Mouse (Mus musculus) CH12.LX (cell line): ENCODE data around the gene Chst2. TPM values are rescaled to one million over a fixed set of nuclear protein-coding genes. Genes with fewer than 3 reads are reported as not detected.

Experiments used
- DNase-seq: peaks from one replicate; pipeline ENCODE4 v3.0.0-alpha.2; 2013; ENCODE audit errors: extremely low read depth
- H3K27ac ChIP-seq: 2 replicates; pipeline ENCODE4 v1.5.1; 2012; ENCODE audit warnings: low read depth, mild to moderate bottlenecking, control low read depth, moderate library complexity; ENCODE audit not compliant: insufficient read depth
- H3K27me3 ChIP-seq: replicated peaks from 2 replicates; pipeline ENCODE3; 2012; ENCODE audit warnings: inconsistent platforms
- H3K36me3 ChIP-seq, 2 experiments: replicated peaks in 1 of 2; 2 replicates each; pipeline versions ENCODE3 to v1.6.1; 2012; ENCODE audit warnings: inconsistent platforms in 1 of 2, low read length in 1 of 2, mild to moderate bottlenecking in 1 of 2, mixed read lengths in 1 of 2, moderate library complexity in 1 of 2; ENCODE audit not compliant: control insufficient read depth in 1 of 2, insufficient read depth in 1 of 2
- H3K4me1 ChIP-seq, 2 experiments: 2 replicates each; pipeline ENCODE4 v1.6.1; 2012; ENCODE audit warnings: inconsistent platforms in 1 of 2, moderate library complexity in 1 of 2; ENCODE audit not compliant: insufficient read depth in 2 of 2, control insufficient read depth in 1 of 2
- H3K4me2 ChIP-seq: 2 replicates; pipeline ENCODE4 v1.6.1; 2012; ENCODE audit warnings: low read depth, mild to moderate bottlenecking, control low read depth; ENCODE audit not compliant: poor library complexity, insufficient read depth, severe bottlenecking
- H3K4me3 ChIP-seq, 3 experiments: fragments of 150-350 bp in 1 of 3; sonication (generic) in 1 of 3; replicated peaks in 1 of 3; 2 replicates each; pipeline versions ENCODE3 to v1.5.1; 2011 to 2012; ENCODE audit warnings: low read depth in 2 of 3, low read length in 2 of 3, mild to moderate bottlenecking in 2 of 3, moderate library complexity in 2 of 3, control low read depth in 1 of 3, improper control_type of control experiment in 1 of 3, inconsistent platforms in 1 of 3, mixed read lengths in 1 of 3; ENCODE audit not compliant: poor library complexity in 1 of 3
- H3K79me2 ChIP-seq: replicated peaks from 2 replicates; pipeline ENCODE4 v1.6.1; 2012; ENCODE audit warnings: mild to moderate bottlenecking, moderate library complexity; ENCODE audit not compliant: control insufficient read depth, poor library complexity, insufficient read depth, severe bottlenecking; ENCODE audit errors: extremely low read depth
- H3K9ac ChIP-seq: 2 replicates; pipeline ENCODE4 v1.6.1; 2012; ENCODE audit warnings: low read depth, mild to moderate bottlenecking, control low read depth, moderate library complexity; ENCODE audit not compliant: insufficient read depth
- H3K9me3 ChIP-seq: replicated peaks from 2 replicates; pipeline ENCODE3; 2012; ENCODE audit warnings: low read length, inconsistent platforms, mixed read lengths
- BHLHE40 ChIP-seq: IDR thresholded peaks from 2 replicates; pipeline ENCODE4 v1.6.1; 2011; ENCODE audit warnings: mild to moderate bottlenecking, low read depth, low read length, improper control_type of control experiment
- CHD1 ChIP-seq: IDR thresholded peaks from 2 replicates; pipeline ENCODE4 v1.6.1; 2012; ENCODE audit warnings: low read depth, low read length, improper control_type of control experiment, inconsistent platforms
- CHD2 ChIP-seq: IDR thresholded peaks from 2 replicates; pipeline ENCODE4 v1.6.1; 2011; ENCODE audit warnings: low read length, improper control_type of control experiment
- CTCF ChIP-seq, 2 experiments: IDR thresholded peaks in 1 of 2; conservative IDR thresholded peaks in 1 of 2; 2 replicates each; pipeline ENCODE4 v1.5.1; 2011 to 2012; ENCODE audit warnings: low read depth in 2 of 2, low read length in 2 of 2, improper control_type of control experiment in 1 of 2, inconsistent platforms in 1 of 2, mild to moderate bottlenecking in 1 of 2, moderate library complexity in 1 of 2
- ELF1 ChIP-seq: IDR thresholded peaks from 2 replicates; pipeline ENCODE4 v1.6.1; 2014; ENCODE audit warnings: low read depth, mild to moderate bottlenecking, inconsistent platforms, low read length, improper control_type of control experiment
- EP300 ChIP-seq: IDR thresholded peaks from 2 replicates; pipeline ENCODE4 v1.6.1; 2011; ENCODE audit warnings: low read length, improper control_type of control experiment
- IRF4 ChIP-seq: IDR thresholded peaks from 2 replicates; pipeline ENCODE4 v1.6.1; 2014; ENCODE audit warnings: low read depth, mild to moderate bottlenecking, inconsistent platforms, low read length, improper control_type of control experiment
- JUN ChIP-seq: IDR thresholded peaks from 2 replicates; pipeline ENCODE4 v1.6.1; 2011; ENCODE audit warnings: low read depth, mild to moderate bottlenecking, low read length, improper control_type of control experiment, moderate library complexity; ENCODE audit not compliant: insufficient read depth
- KAT2A ChIP-seq: IDR thresholded peaks from 2 replicates; pipeline ENCODE4 v1.6.1; 2012; ENCODE audit warnings: low read length, improper control_type of control experiment, inconsistent platforms; ENCODE audit not compliant: insufficient replicate concordance
- MAX ChIP-seq: IDR thresholded peaks from 2 replicates; pipeline ENCODE4 v1.6.1; 2011; ENCODE audit warnings: low read length, improper control_type of control experiment
- MAZ ChIP-seq: IDR thresholded peaks from 2 replicates; pipeline ENCODE4 v1.6.1; 2012; ENCODE audit warnings: low read depth, mild to moderate bottlenecking, inconsistent platforms, low read length, improper control_type of control experiment, moderate library complexity
- MXI1 ChIP-seq: IDR thresholded peaks from 2 replicates; pipeline ENCODE4 v1.6.1; 2011; ENCODE audit warnings: mild to moderate bottlenecking, low read depth, low read length, improper control_type of control experiment
- PAX5 ChIP-seq: IDR thresholded peaks from 2 replicates; pipeline ENCODE4 v1.6.1; 2012; ENCODE audit warnings: low read length, inconsistent platforms, mixed read lengths
- POLR2A ChIP-seq: IDR thresholded peaks from 2 replicates; pipeline ENCODE4 v1.6.1; 2011; ENCODE audit warnings: low read depth, mild to moderate bottlenecking, improper control_type of control experiment, low read length
- RAD21 ChIP-seq: IDR thresholded peaks from 2 replicates; pipeline ENCODE4 v1.6.1; 2011; ENCODE audit warnings: low read depth, mild to moderate bottlenecking, low read length, improper control_type of control experiment, moderate library complexity
- RCOR1 ChIP-seq: conservative IDR thresholded peaks from 2 replicates; pipeline ENCODE4 v1.6.1; 2012; ENCODE audit warnings: low read depth, mild to moderate bottlenecking, inconsistent platforms, low read length, improper control_type of control experiment
- SIN3A ChIP-seq: IDR thresholded peaks from 2 replicates; pipeline ENCODE4 v1.6.1; 2012; ENCODE audit warnings: low read length, improper control_type of control experiment, inconsistent platforms
- SMC3 ChIP-seq: IDR thresholded peaks from 2 replicates; pipeline ENCODE4 v1.6.1; 2011; ENCODE audit warnings: low read depth, low read length, improper control_type of control experiment
- TBP ChIP-seq: conservative IDR thresholded peaks from 2 replicates; pipeline ENCODE4 v1.6.1; 2011; ENCODE audit warnings: low read depth, low read length, improper control_type of control experiment
- UBTF ChIP-seq: IDR thresholded peaks from 2 replicates; pipeline ENCODE4 v1.6.1; 2012; ENCODE audit warnings: low read depth, mild to moderate bottlenecking, inconsistent platforms, low read length, improper control_type of control experiment, moderate library complexity
- USF1 ChIP-seq: IDR thresholded peaks from 2 replicates; pipeline ENCODE4 v1.6.1; 2014; ENCODE audit warnings: low read depth, mild to moderate bottlenecking, inconsistent platforms, low read length, improper control_type of control experiment
- USF2 ChIP-seq: conservative IDR thresholded peaks from 2 replicates; pipeline ENCODE4 v1.6.1; 2011; ENCODE audit warnings: low read depth, low read length, improper control_type of control experiment
- ZKSCAN1 ChIP-seq: IDR thresholded peaks from 2 replicates; pipeline ENCODE4 v1.6.1; 2012; ENCODE audit warnings: low read depth, inconsistent platforms, low read length, improper control_type of control experiment, borderline replicate concordance
- ZMIZ1 ChIP-seq: IDR thresholded peaks from 2 replicates; pipeline ENCODE4 v1.6.1; 2012; ENCODE audit warnings: low read depth, mild to moderate bottlenecking, inconsistent platforms, low read length, improper control_type of control experiment
- dilution Hi-C: fragments of 300-500 bp; cut with MboI; formaldehyde crosslinking; loops from 2 replicates; pipeline ENCODE4 v1.14.3; 2020; ENCODE audit warnings: low sequenced_read_pairs; ENCODE audit not compliant: extremely low pct_unique_long_range_greater_than_20kb, extremely low pct_ligation_motif_present
- in situ Hi-C: fragments of 300-500 bp; cut with MboI; formaldehyde crosslinking; loops from 3 replicates; pipeline ENCODE4 v1.14.3; 2019; ENCODE audit warnings: low sequenced_read_pairs, low pct_ligation_motif_present, low pct_unique_long_range_greater_than_20kb, mixed read lengths
- polyA plus RNA-seq: library from polyadenylated mRNA; unstranded; fragments of >175 nt; gene quantifications from 2 replicates; pipeline ENCODE4 v1.2.1, GENCODE M21; 2012; ENCODE audit warnings: low read depth; ENCODE audit not compliant: insufficient read length
- total RNA-seq, 2 experiments: library from RNA; depleted of rRNA; stranded (reverse); fragments of 300-350 nt in 1 of 2; fragments of >200 nt in 1 of 2; gene quantifications; 2 replicates each; pipeline ENCODE4 v1.2.3; 2012 to 2014

Chst2 gene
- total and polyA plus RNA-seq, 3 experiments, result not detected

GRCm38 (mm10) chr9:95450586-95450985, 44.1 kb upstream of the Chst2 start:
- dilution Hi-C loops, result no loop called here

DNA sequence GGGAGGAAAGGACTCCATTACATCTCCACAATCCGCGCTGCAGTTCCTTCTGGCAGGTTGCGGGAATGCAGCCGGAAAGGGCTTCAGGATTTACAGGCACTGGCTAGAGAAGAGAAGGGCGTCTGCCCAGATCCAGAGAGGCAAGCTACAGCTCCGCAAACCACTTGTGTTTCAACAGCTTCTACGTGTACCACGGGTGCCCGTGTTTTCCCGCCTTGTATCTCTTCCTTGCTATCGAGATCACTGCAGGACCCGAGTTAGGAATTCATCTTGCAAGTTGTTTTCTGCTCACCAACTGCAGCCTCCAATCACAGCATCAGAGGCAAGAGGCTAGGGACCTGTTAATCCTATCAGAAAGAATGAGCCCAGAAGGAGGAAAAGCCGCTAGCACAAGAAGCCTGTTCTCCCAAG, 35.8 kb upstream of the Chst2 start:
- H3K36me3 ChIP-seq, result no peaks in the 10 kb centered on the region
- dilution Hi-C loops, result no loop called here
- H3K79me2 ChIP-seq, result no peaks in the 10 kb centered on the region
- no peak overlapping the region for H3K9ac ChIP-seq
- H3K9me3 ChIP-seq, result no peaks in the 10 kb centered on the region
- no peak for DNase-seq
- H3K4me1 ChIP-seq, result no peaks in the 10 kb centered on the region
- in situ Hi-C loops, result no loop called here
- H3K27ac ChIP-seq, result no peak overlapping the region
- TF ChIP-seq MAX, result no peak
- no peak for TF ChIP-seq SIN3A
- no peak for TF ChIP-seq RAD21
- no peak for TF ChIP-seq MAZ
- no peak overlapping the region for H3K4me2 ChIP-seq
- no peak overlapping the region for H3K4me3 ChIP-seq
- no peaks in the 10 kb centered on the region for H3K27me3 ChIP-seq

More at GRCm38 (mm10) chr9:95450586-95450985, 44.1 kb upstream of the Chst2 start:
- Histone ChIP-seq H3K4me1 (no peaks in the 10 kb centered on the region), H3K9ac (no peak overlapping the region), H3K27me3 (no peaks in the 10 kb centered on the region), H3K79me2 (no peaks in the 10 kb centered on the region), H3K9me3 (peaks cover 3% of the 10 kb centered on the region), H3K4me2 (no peak overlapping the region), H3K36me3 (peaks cover 0 to 19% of the 10 kb centered on the region in 2 experiments), H3K4me3 (no peak overlapping the region), H3K27ac (no peak overlapping the region)
- in situ Hi-C loops, result no loop called here
- TF ChIP-seq KAT2A (no peak), MAZ (no peak), IRF4 (no peak), SMC3 (no peak), EP300 (no peak), CHD2 (no peak), PAX5 (no peak)
- no peak for DNase-seq

- dilution Hi-C loops (no loop called here), in situ Hi-C loops (no loop called here)
- Histone ChIP-seq H3K27me3 (no peaks in the 10 kb centered on the region), H3K4me3 (no peak overlapping the region), H3K9ac (no peak overlapping the region), H3K4me1 (no peaks in the 10 kb centered on the region), H3K4me2 (no peak overlapping the region), H3K79me2 (no peaks in the 10 kb centered on the region), H3K9me3 (no peaks in the 10 kb centered on the region), H3K36me3 (no peaks in the 10 kb centered on the region)
- DNase-seq, result no peak
- TF ChIP-seq ZKSCAN1, result no peak
- no peak for TF ChIP-seq MAX
- TF ChIP-seq RCOR1, result no peak
- TF ChIP-seq IRF4, result no peak
- no peak for TF ChIP-seq EP300
- no peak for TF ChIP-seq CHD1
- TF ChIP-seq CTCF (conservative IDR thresholded peaks at IDR 0.05 in 1 of 2, IDR thresholded peaks at IDR 0.05 in 1 of 2; ENCODE audit: low read depth in 2 of 2, low read length in 2 of 2), result no peak
- no peak for TF ChIP-seq PAX5
- no peak for TF ChIP-seq POLR2A
- no peak for TF ChIP-seq USF2
- TF ChIP-seq ELF1, result no peak
- TF ChIP-seq ZMIZ1, result no peak
- no peak for TF ChIP-seq USF1
- no peak for TF ChIP-seq UBTF
- no peak for TF ChIP-seq MXI1
- no peak for TF ChIP-seq SIN3A
- TF ChIP-seq TBP, result no peak
- TF ChIP-seq JUN, result no peak
- no peak for TF ChIP-seq BHLHE40
- TF ChIP-seq, all 38 proteins: peak for 0
- H3K27ac ChIP-seq, result no peak overlapping the region
Observed at GRCm38 (mm10) chr9:95437883-95438282, 31.4 kb upstream of the Chst2 start.
